Mouse (Mus musculus) forebrain, embryonic 11.5 days (tissue): Measurements from ENCODE around the gene Limk1. TPM values are rescaled to one million over a fixed set of nuclear protein-coding genes. Genes with fewer than 3 reads are reported as not detected.

Experiments
- ATAC-seq: fragments of 200-750 bp; cut with Nextera tagmentation; replicated peaks from 2 replicates; pipeline ENCODE4 v1.8.0; 2017; ENCODE audit warnings: moderate TSS enrichment; ENCODE audit not compliant: low FRiP score
- DNase-seq: peaks from one replicate; pipeline ENCODE4 v3.0.0-alpha.2; 2017; ENCODE audit warnings: low spot score
- H3K27ac ChIP-seq: fragments of 300-500 bp; sonication (generic); 2 replicates; pipeline ENCODE4 v1.5.1; 2014; ENCODE audit warnings: low read depth, low read length
- H3K27me3 ChIP-seq: fragments of 300-500 bp; sonication (generic); 2 replicates; pipeline ENCODE4 v1.6.1; 2014; ENCODE audit warnings: mild to moderate bottlenecking, low read length, mixed read lengths; ENCODE audit not compliant: control insufficient read depth, insufficient read depth
- H3K36me3 ChIP-seq: fragments of 300-500 bp; sonication (generic); 2 replicates; pipeline ENCODE4 v1.6.1; 2014; ENCODE audit warnings: mild to moderate bottlenecking, low read length, moderate library complexity, mixed read lengths; ENCODE audit not compliant: control insufficient read depth, insufficient read depth
- H3K4me1 ChIP-seq: fragments of 300-500 bp; sonication (generic); replicated peaks from 2 replicates; pipeline ENCODE4 v1.6.1; 2014; ENCODE audit warnings: low read length, mixed read lengths; ENCODE audit not compliant: control insufficient read depth, insufficient read depth
- H3K4me2 ChIP-seq: fragments of 300-500 bp; sonication (generic); 2 replicates; pipeline ENCODE4 v1.6.1; 2014; ENCODE audit warnings: low read depth, mild to moderate bottlenecking, low read length, moderate library complexity, mixed read lengths; ENCODE audit not compliant: severe bottlenecking
- H3K4me3 ChIP-seq: fragments of 300-500 bp; sonication (generic); 2 replicates; pipeline ENCODE4 v1.5.1; 2014; ENCODE audit warnings: low read depth, low read length
- H3K9ac ChIP-seq: fragments of 300-500 bp; sonication (generic); 2 replicates; pipeline ENCODE4 v1.6.1; 2014; ENCODE audit warnings: low read length
- H3K9me3 ChIP-seq: fragments of 300-500 bp; sonication (generic); 2 replicates; pipeline ENCODE4 v1.6.1; 2016; ENCODE audit warnings: low read length, mixed read lengths; ENCODE audit not compliant: control insufficient read depth
- WGBS: fragments of 180-500 bp; shearing (Covaris S2); extraction: QIAGEN DNeasy Blood & Tissue Kit; methylation state at CpG from one replicate; pipeline ENCODE4 v1.1.7; 2014; 5-methylcytosine and 5-hydroxymethylcytosine counted together
- polyA plus RNA-seq: library from polyadenylated mRNA; unstranded; fragments of >200 nt; fragmentation: Nextera tagmentation; extraction: Ambion mirVana; gene quantifications from 2 replicates; pipeline ENCODE4 v1.2.1, GENCODE M21; 2014

Limk1 gene
- polyA plus RNA-seq, 1 experiment from 2014 or later, result 11.2 TPM

GRCm38 (mm10) chr5:134684398-134684797 is 4.0 kb downstream of the Limk1 start:
- no peak overlapping the region for H3K4me3 ChIP-seq
- no peak overlapping the region for H3K4me2 ChIP-seq
- H3K27ac ChIP-seq, result no peak overlapping the region
- 74% methylated on average over 2 of the region's 2 CpGs for WGBS
- H3K27me3 ChIP-seq, result no peaks in the 10 kb centered on the region
- peaks cover 2% of the 10 kb centered on the region; the same call in 1 of the 2 replicates for H3K4me1 ChIP-seq
- no peaks in the 10 kb centered on the region for H3K36me3 ChIP-seq
- ATAC-seq, result no peak
- H3K9ac ChIP-seq, result no peak overlapping the region
- no peaks in the 10 kb centered on the region for H3K9me3 ChIP-seq
- no peak for DNase-seq

GRCm38 (mm10) chr5:134683813-134684212 is 4.6 kb downstream of the Limk1 start:
- no peak overlapping the region for H3K4me2 ChIP-seq
- peaks cover 2% of the 10 kb centered on the region; the same call in 1 of the 2 replicates for H3K4me1 ChIP-seq
- H3K9ac ChIP-seq, result no peak overlapping the region
- H3K27me3 ChIP-seq, result no peaks in the 10 kb centered on the region
- DNase-seq (no peak), ATAC-seq (no peak)
- no peaks in the 10 kb centered on the region for H3K9me3 ChIP-seq
- H3K36me3 ChIP-seq, result no peaks in the 10 kb centered on the region
- H3K27ac ChIP-seq, result no peak overlapping the region
- 69% methylated on average over 2 of the region's 2 CpGs for WGBS
- no peak overlapping the region for H3K4me3 ChIP-seq

- H3K27me3 ChIP-seq, result no peaks in the 10 kb centered on the region
- no peak overlapping the region for H3K4me3 ChIP-seq
- H3K27ac ChIP-seq, result no peak overlapping the region
- H3K9me3 ChIP-seq, result no peaks in the 10 kb centered on the region
- WGBS, result 91% methylated on average over 12 of the region's 12 CpGs
- DNase-seq (no peak), ATAC-seq (no peak)
- H3K36me3 ChIP-seq, result no peaks in the 10 kb centered on the region
- no peak overlapping the region for H3K4me2 ChIP-seq
- H3K4me1 ChIP-seq, result peaks cover 16% of the 10 kb centered on the region
- H3K9ac ChIP-seq, result no peak overlapping the region
Observed at GRCm38 (mm10) chr5:134680238-134680637, 8.2 kb downstream of the Limk1 start.

GRCm38 (mm10) chr5:134678827-134679546 is 9.4 kb downstream of the Limk1 start:
- Histone ChIP-seq H3K9ac (no peak overlapping the region), H3K4me1 (peaks cover 18% of the 10 kb centered on the region), H3K36me3 (no peaks in the 10 kb centered on the region), H3K27me3 (no peaks in the 10 kb centered on the region), H3K4me2 (no peak overlapping the region), H3K9me3 (no peaks in the 10 kb centered on the region), H3K4me3 (no peak overlapping the region), H3K27ac (no peak overlapping the region)
- ATAC-seq, result no peak
- no peak for DNase-seq
- WGBS, result 68% methylated on average over 8 of the region's 8 CpGs

GRCm38 (mm10) chr5:134678031-134678430 is 10.4 kb downstream of the Limk1 start:
- no peaks in the 10 kb centered on the region for H3K27me3 ChIP-seq
- no peak for DNase-seq
- no peak overlapping the region for H3K9ac ChIP-seq
- no peak for ATAC-seq
- H3K27ac ChIP-seq, result no peak overlapping the region
- no peaks in the 10 kb centered on the region for H3K36me3 ChIP-seq
- WGBS, result 68% methylated on average over 3 of the region's 3 CpGs
- peaks cover 18% of the 10 kb centered on the region for H3K4me1 ChIP-seq
- H3K9me3 ChIP-seq, result no peaks in the 10 kb centered on the region
- no peak overlapping the region for H3K4me2 ChIP-seq
- H3K4me3 ChIP-seq, result no peak overlapping the region

- H3K9ac ChIP-seq, result no peak overlapping the region
Observed at GRCm38 (mm10) chr5:134677491-134677890, 10.9 kb downstream of the Limk1 start.

GRCm38 (mm10) chr5:134675956-134676759 is 12.2 kb downstream of the Limk1 start:
- WGBS, result 4% methylated on average over 14 of the region's 14 CpGs
- Histone ChIP-seq H3K9ac (peak overlapping the region; percentile 69), H3K4me3 (peak overlapping the region; percentile 24), H3K36me3 (no peaks in the 10 kb centered on the region), H3K9me3 (no peaks in the 10 kb centered on the region), H3K27me3 (no peaks in the 10 kb centered on the region), H3K27ac (peak overlapping the region; percentile 60), H3K4me1 (peaks cover 18% of the 10 kb centered on the region), H3K4me2 (peak overlapping the region; percentile 59)
- ATAC-seq, result peak; percentile 93
- peak; percentile 87 for DNase-seq

More at GRCm38 (mm10) chr5:134677491-134677890, 10.9 kb downstream of the Limk1 start:
- Histone ChIP-seq H3K27ac (no peak overlapping the region), H3K4me3 (no peak overlapping the region), H3K4me2 (no peak overlapping the region), H3K4me1 (peaks cover 18% of the 10 kb centered on the region), H3K36me3 (no peaks in the 10 kb centered on the region), H3K27me3 (no peaks in the 10 kb centered on the region), H3K9me3 (no peaks in the 10 kb centered on the region)
- 88% methylated on average over 5 of the region's 5 CpGs for WGBS
- ATAC-seq (no peak), DNase-seq (no peak)

GRCm38 (mm10) chr5:134674977-134675376 is 13.4 kb downstream of the Limk1 start:
- Histone ChIP-seq H3K4me1 (peaks cover 18% of the 10 kb centered on the region), H3K9ac (peak overlapping the region; percentile 69), H3K9me3 (no peaks in the 10 kb centered on the region), H3K4me2 (no peak overlapping the region), H3K4me3 (no peak overlapping the region), H3K27me3 (no peaks in the 10 kb centered on the region), H3K36me3 (no peaks in the 10 kb centered on the region; the same call in 1 of the 2 replicates), H3K27ac (no peak overlapping the region)
- ATAC-seq (no peak), DNase-seq (no peak)
- 77% methylated on average over 5 of the region's 5 CpGs for WGBS
